ENCODE assay signal across 11 mouse cellular contexts in the genomic region with DNA sequence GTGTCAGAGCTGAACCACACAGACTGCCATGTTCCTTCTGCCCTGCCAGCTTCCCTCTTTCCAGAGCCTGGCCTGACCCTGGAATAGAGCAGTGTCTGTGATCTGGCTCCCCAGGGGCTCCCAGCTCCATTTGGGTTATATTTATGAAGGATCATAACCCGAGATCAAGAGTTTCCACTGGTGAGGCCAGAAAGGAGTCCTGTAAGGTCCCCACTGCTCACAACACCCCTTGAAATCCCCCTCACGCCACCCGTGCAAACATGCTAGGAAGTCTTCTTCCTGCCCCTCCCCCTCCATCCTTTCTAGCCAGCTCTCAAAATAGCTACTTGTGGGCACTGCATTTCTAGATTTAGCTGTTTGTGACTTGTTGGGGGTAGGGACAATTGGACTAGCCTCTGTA. TPM values are rescaled to one million over a fixed set of nuclear protein-coding genes. Genes with fewer than 3 reads are reported as not detected.
A peak's percentile ranks its signal among the peaks of the same experiment; 100 is the strongest.
DNase-seq lines count a peak whose midpoint lies in the region; ATAC-seq and TF ChIP-seq lines count a peak whose summit lies in the region.
"Had no signal": no experiment of that assay in that cellular context is flagged by ENCODE, and none has a peak within 500 bp of the region (broad histone marks: within the 10 kb centered on the region; RNA-seq: fewer than 3 reads in every experiment).

No protein-coding gene starts in this region.

- H3K27me3 ChIP-seq in lung, embryonic 16.5 days (ENCODE audit: control insufficient read depth, insufficient read depth, low read depth, low read length), result no peaks in the 10 kb centered on the region
- H3K27me3 ChIP-seq in myocyte (ENCODE audit: control insufficient read depth, insufficient read depth, insufficient read length), result no peaks in the 10 kb centered on the region

- TF ChIP-seq CTCF in lung, adult 2 months (IDR thresholded peaks at IDR 0.05; ENCODE audit: insufficient read depth, low read length), result no peak

- H3K9me3 ChIP-seq in lung, embryonic 16.5 days (ENCODE audit: control insufficient read depth, low read length), result no peaks in the 10 kb centered on the region

- ATAC-seq in CD4-positive, CD25-positive, alpha-beta regulatory T cell, adult 4 months, result no peak
- ATAC-seq in lung, embryonic 16.5 days (ENCODE audit: low read depth), result peak; percentile 45; the same call in 1 of the 2 replicates

- no peak overlapping the region for H3K4me2 ChIP-seq in lung, embryonic 16.5 days (ENCODE audit: low read depth, low read length)
- H3K4me2 ChIP-seq in myocyte (ENCODE audit: low read depth), result peak overlapping the region; percentile 78
- H3K4me2 ChIP-seq: hindbrain, embryonic 14.5 days had no signal

- H3K27ac ChIP-seq in lung, embryonic 16.5 days (ENCODE audit: low read length), result no peak overlapping the region; the same call in 1 of the 2 replicates
- H3K27ac ChIP-seq: hindbrain, embryonic 14.5 days had no signal

- no peaks in the 10 kb centered on the region for H3K4me1 ChIP-seq in lung, embryonic 16.5 days (replicated peaks; ENCODE audit: control insufficient read depth, insufficient read depth, low read length)
- peaks cover 18% of the 10 kb centered on the region for H3K4me1 ChIP-seq in lung, adult 2 months (ENCODE audit: control insufficient read depth, insufficient read depth, low read length)

- no peak for TF ChIP-seq POLR2A in lung, adult 2 months (IDR thresholded peaks at IDR 0.05; ENCODE audit: borderline replicate concordance, extremely low read depth, low read depth, low read length)
- TF ChIP-seq POLR2A in myocyte (IDR thresholded peaks at IDR 0.05; ENCODE audit: insufficient read length, low read depth), result no peak

- no peaks in the 10 kb centered on the region for H3K36me3 ChIP-seq in lung, embryonic 16.5 days (ENCODE audit: control insufficient read depth, insufficient read depth, low read length)
- H3K36me3 ChIP-seq in myocyte (ENCODE audit: control insufficient read depth, insufficient read depth), result no peaks in the 10 kb centered on the region

- 39% methylated on average over 3 of the region's 3 CpGs for WGBS in lung, embryonic 16.5 days
- WGBS in lung, adult 2 months, result 23% methylated on average over 3 of the region's 3 CpGs

- intact Hi-C loops in heart, postnatal 10 days (cut with DNase I), result no loop called here

- no peak overlapping the region for H3K4me3 ChIP-seq in lung, embryonic 16.5 days (ENCODE audit: low read length)
- no peak overlapping the region for H3K4me3 ChIP-seq in lung, adult 2 months (replicated peaks; ENCODE audit: extremely low read depth, low read depth, low read length)
- H3K4me3 ChIP-seq in myocyte, result no peak overlapping the region

- peak; percentile 14 for DNase-seq in CD4-positive, CD25-positive, alpha-beta regulatory T cell, adult 2 months (ENCODE audit: low read depth, low spot score)
- no peak for DNase-seq in lung, adult 2 months
- DNase-seq in heart, postnatal 10 days, result peak; percentile 81 to 83
- DNase-seq in spleen, postnatal 4 days (ENCODE audit: low spot score in 2 of 2), result no peak
- no peak for DNase-seq in spleen, postnatal 14 days (ENCODE audit: low spot score in 2 of 2)
- DNase-seq: cerebellum, adult 18-20 months had no signal

- H3ac ChIP-seq in myocyte (ENCODE audit: control insufficient read depth, insufficient read length), result no peak overlapping the region

- no peaks in the 10 kb centered on the region for H3K79me2 ChIP-seq in myocyte (ENCODE audit: control insufficient read depth, insufficient read depth)

- H3K9ac ChIP-seq in lung, embryonic 16.5 days (ENCODE audit: low read length), result no peak overlapping the region
- H3K9ac ChIP-seq: hindbrain, embryonic 14.5 days had no signal

TF ChIP-seq in myocyte, 11 proteins besides CTCF, POLR2A, EP300 and RAD21:
- TF ChIP-seq REST (IDR thresholded peaks at IDR 0.05; ENCODE audit: insufficient read depth, insufficient read length) (no peak), POLR2AphosphoS2 (IDR thresholded peaks at IDR 0.05; ENCODE audit: insufficient read length, low read depth) (no peak), MYOD1 (IDR thresholded peaks at IDR 0.05; ENCODE audit: control insufficient read depth in 1 of 3, insufficient read length in 2 of 3, low read depth in 2 of 3) (no peak), E2F4 (IDR thresholded peaks at IDR 0.05; ENCODE audit: insufficient read depth) (no peak), MAX (IDR thresholded peaks at IDR 0.05; ENCODE audit: low read depth) (no peak), TCF12 (IDR thresholded peaks at IDR 0.05; ENCODE audit: insufficient read depth, poor library complexity, severe bottlenecking) (no peak), CEBPB (IDR thresholded peaks at IDR 0.05; ENCODE audit: insufficient read depth, poor library complexity, severe bottlenecking) (no peak), MYOG (IDR thresholded peaks at IDR 0.05; ENCODE audit: control insufficient read depth in 1 of 3, insufficient read depth in 1 of 3, insufficient read length in 2 of 3, low read depth in 2 of 3) (no peak), SRF (IDR thresholded peaks at IDR 0.05; ENCODE audit: control insufficient read depth, insufficient read length, low read depth) (no peak), USF1 (IDR thresholded peaks at IDR 0.05; ENCODE audit: low read depth) (no peak), TCF3 (IDR thresholded peaks at IDR 0.05; ENCODE audit: insufficient read length, low read depth) (no peak)

RNA-seq across cellular contexts. Expression of gene Pcp4l1, which starts 12.4 kb away (rescaled TPM):
- polyA plus RNA-seq in CD4-positive, CD25-positive, alpha-beta regulatory T cell, adult 4 months (2017; shearing (Covaris generic)), result not detected
- polyA plus RNA-seq in lung, embryonic 16.5 days (2015; fragmentation: Nextera tagmentation; extraction: Ambion mirVana), result 6.6 and 7.2 TPM in 2 replicates
- 37.5 and 59.8 TPM in 2 replicates for polyA plus RNA-seq in lung, adult 2 months (2012; rRNA removed)
- total RNA-seq in heart, postnatal 10 days (2021), result 100 to 1,000 TPM; 136 to 146 TPM
- polyA plus RNA-seq in myocyte (2012; fragmentation: generic; extraction: Trizol), result 0.05 TPM

RNA-seq across cellular contexts. Expression of gene Nr1i3, which starts 30.1 kb away (rescaled TPM):
- under 1 TPM; 0.15 to 0.54 TPM for polyA plus RNA-seq in CD4-positive, CD25-positive, alpha-beta regulatory T cell, adult 4 months (2017; shearing (Covaris generic))
- 0.19 and 0.23 TPM in 2 replicates for polyA plus RNA-seq in lung, embryonic 16.5 days (2015; fragmentation: Nextera tagmentation; extraction: Ambion mirVana)
- 0.25 TPM in 1 of 2 replicates, not detected in the other for polyA plus RNA-seq in lung, adult 2 months (2012; rRNA removed)
- not detected for total RNA-seq in heart, postnatal 10 days (2021)
- 0.06 TPM for polyA plus RNA-seq in myocyte (2012; fragmentation: generic; extraction: Trizol)
- total RNA-seq: neutrophil, adult 5-6 weeks had no signal

RNA-seq across cellular contexts. Expression of gene Mpz, which starts 33.1 kb away (rescaled TPM):
- polyA plus RNA-seq in CD4-positive, CD25-positive, alpha-beta regulatory T cell, adult 4 months (2017; shearing (Covaris generic)), result not detected
- 0.78 and 1.3 TPM in 2 replicates for polyA plus RNA-seq in lung, embryonic 16.5 days (2015; fragmentation: Nextera tagmentation; extraction: Ambion mirVana)
- polyA plus RNA-seq in lung, adult 2 months (2012; rRNA removed), result 15.9 and 24.9 TPM in 2 replicates
- total RNA-seq in heart, postnatal 10 days (2021), result 10 to 100 TPM; 11.0 to 18.1 TPM
- 0.11 TPM for polyA plus RNA-seq in myocyte (2012; fragmentation: generic; extraction: Trizol)
- total RNA-seq: neutrophil, adult 5-6 weeks had no signal

RNA-seq across cellular contexts. Expression of gene Sdhc, which starts 33.2 kb away (rescaled TPM):
- 100 to 1,000 TPM; 135 to 150 TPM for polyA plus RNA-seq in CD4-positive, CD25-positive, alpha-beta regulatory T cell, adult 4 months (2017; shearing (Covaris generic))
- 263 and 285 TPM in 2 replicates for polyA plus RNA-seq in lung, embryonic 16.5 days (2015; fragmentation: Nextera tagmentation; extraction: Ambion mirVana)
- polyA plus RNA-seq in lung, adult 2 months (2012; rRNA removed), result 136 and 191 TPM in 2 replicates
- 1,000 to 10,000 TPM in 1 of 2 experiments, 100 to 1,000 TPM in 1; 973 to 1,003 TPM for total RNA-seq in heart, postnatal 10 days (2021)
- polyA plus RNA-seq in myocyte (2012; fragmentation: generic; extraction: Trizol), result 169 TPM

RNA-seq across cellular contexts. Expression of gene Tomm40l, which starts 38.7 kb away (rescaled TPM):
- 10 to 100 TPM; 24.0 to 48.7 TPM for polyA plus RNA-seq in CD4-positive, CD25-positive, alpha-beta regulatory T cell, adult 4 months (2017; shearing (Covaris generic))
- 32.0 and 33.3 TPM in 2 replicates for polyA plus RNA-seq in lung, embryonic 16.5 days (2015; fragmentation: Nextera tagmentation; extraction: Ambion mirVana)
- polyA plus RNA-seq in lung, adult 2 months (2012; rRNA removed), result 25.7 and 28.8 TPM in 2 replicates
- total RNA-seq in heart, postnatal 10 days (2021), result 10 to 100 TPM; 88.9 to 95.9 TPM
- polyA plus RNA-seq in myocyte (2012; fragmentation: generic; extraction: Trizol), result 49.4 TPM

Comparison
In these comparisons a context has a peak if more than half of its experiments do, and no peak if none do; other contexts are left out.
1. DNase-seq: peak in CD4-positive, CD25-positive, alpha-beta regulatory T cell, adult 2 months (single experiment) and heart, postnatal 10 days (2 of 2); none in lung, adult 2 months (single experiment), spleen, postnatal 4 days (0 of 2) and spleen, postnatal 14 days (0 of 2).